Mouse (Mus musculus): ENCODE results near the gene Tmem165. TPM values are rescaled to one million over a fixed set of nuclear protein-coding genes. Genes with fewer than 3 reads are reported as not detected.

Tmem165 gene
- polyA plus RNA-seq, 1 experiment = 134 TPM

DNA sequence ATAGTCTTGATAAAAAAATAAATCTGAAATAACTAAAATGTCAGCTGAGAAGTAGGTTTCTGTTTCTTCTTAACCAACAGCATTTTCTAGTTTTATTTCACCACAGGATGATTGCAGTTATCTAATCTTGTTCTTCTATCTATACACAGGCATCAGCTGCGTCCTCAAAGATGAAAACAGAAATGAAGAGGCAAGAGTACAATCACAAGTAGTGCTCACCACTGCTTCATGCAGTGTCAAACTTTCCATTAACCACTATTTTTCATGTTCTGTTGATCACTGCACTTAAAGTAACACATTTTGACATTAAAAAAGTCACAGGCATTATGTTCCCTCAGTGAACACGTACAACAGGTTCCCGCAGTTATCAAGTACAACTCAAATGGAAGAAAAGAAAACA is 67.3 kb downstream of the Tmem165 start:
- no peak overlapping the region for H3K27ac ChIP-seq (ENCODE audit: insufficient read depth, low read length)
- H3K27me3 ChIP-seq (ENCODE audit: control insufficient read depth, insufficient read depth, low read length, poor library complexity, severe bottlenecking) = no peaks in the 10 kb centered on the region
- no peak for TF ChIP-seq EP300 (IDR thresholded peaks at IDR 0.05; ENCODE audit: insufficient read depth, low read depth, low read length)
- no peaks in the 10 kb centered on the region for H3K9me3 ChIP-seq (replicated peaks; ENCODE audit: control insufficient read depth, insufficient read depth, low read length, poor library complexity, severe bottlenecking)
- no peaks in the 10 kb centered on the region for H3K4me1 ChIP-seq (ENCODE audit: control insufficient read depth, insufficient read depth, low read length)
- no peak overlapping the region for H3K9ac ChIP-seq (ENCODE audit: low read depth, poor library complexity, severe bottlenecking)
- no peaks in the 10 kb centered on the region for H3K36me3 ChIP-seq (ENCODE audit: control insufficient read depth, insufficient read depth, low read length, poor library complexity, severe bottlenecking)
- H3K4me3 ChIP-seq (ENCODE audit: low read depth, low read length) = no peak overlapping the region

Other genes with a start within 250 kb of the Tmem165 start
- gene Kdr, start 205.4 kb upstream of the Tmem165 start, polyA plus RNA-seq (2011; ENCODE audit: insufficient read depth, insufficient read length, low read depth, missing spikeins) = 0.46 and 0.52 TPM in 2 replicates
- gene Srd5a3, start 43.6 kb upstream of the Tmem165 start, polyA plus RNA-seq (2011; ENCODE audit: insufficient read depth, insufficient read length, low read depth, missing spikeins) = 16.7 and 17.7 TPM in 2 replicates
- gene Clock, start 120.9 kb downstream of the Tmem165 start, polyA plus RNA-seq (2011; ENCODE audit: insufficient read depth, insufficient read length, low read depth, missing spikeins) = 14.8 and 17.0 TPM in 2 replicates
- gene Pdcl2, start 147.3 kb downstream of the Tmem165 start, polyA plus RNA-seq (2011; ENCODE audit: insufficient read depth, insufficient read length, low read depth, missing spikeins) = 1.2 and 1.3 TPM in 2 replicates
- not detected in 2 replicates for gene Nmu, start 179.9 kb downstream of the Tmem165 start, polyA plus RNA-seq (2011; ENCODE audit: insufficient read depth, insufficient read length, low read depth, missing spikeins)

All from ES-Bruce4 (cell line).